Mouse (Mus musculus) Muller cell, postnatal 12 days (primary cell): ENCODE results near the gene Stim2.
A peak's percentile ranks its signal among the peaks of the same experiment; 100 is the strongest.

Experiments
- DNase-seq: peaks from one replicate; pipeline ENCODE4 v3.0.0-alpha.2; 2015; ENCODE audit errors: inconsistent ontology term

The Stim2 gene

GRCm38 (mm10) chr5:53994576-53994975 is 3.7 kb upstream of the Stim2 start:
- no peak for DNase-seq

- DNase-seq = peak; percentile 88
Observed at GRCm38 (mm10) chr5:53995316-53995715, 3.0 kb upstream of the Stim2 start.

- no peak for DNase-seq
Observed at GRCm38 (mm10) chr5:53996822-53997221, 1.5 kb upstream of the Stim2 start.

GRCm38 (mm10) chr5:53998743-53999460 is 603 bp downstream of the Stim2 start:
- peak; percentile 80 for DNase-seq

GRCm38 (mm10) chr5:53999461-53999770 is 1.1 kb downstream of the Stim2 start:
- no peak for DNase-seq

- DNase-seq = no peak
Observed at GRCm38 (mm10) chr5:53999831-54000230, 1.5 kb downstream of the Stim2 start.

GRCm38 (mm10) chr5:54001021-54001420 is 2.7 kb downstream of the Stim2 start:
- DNase-seq = no peak

GRCm38 (mm10) chr5:54005111-54005864 is 7.0 kb downstream of the Stim2 start:
- no peak for DNase-seq

GRCm38 (mm10) chr5:54005865-54006225 is 7.5 kb downstream of the Stim2 start:
- DNase-seq = no peak

- DNase-seq = no peak
Observed at GRCm38 (mm10) chr5:54006845-54007244, 8.5 kb downstream of the Stim2 start.

GRCm38 (mm10) chr5:54007617-54008016 is 9.3 kb downstream of the Stim2 start:
- DNase-seq = no peak

- DNase-seq = no peak
Observed at GRCm38 (mm10) chr5:54013271-54013670, 15.0 kb downstream of the Stim2 start.

GRCm38 (mm10) chr5:54017143-54017542 is 18.8 kb downstream of the Stim2 start:
- DNase-seq = no peak

- DNase-seq = no peak
Observed at GRCm38 (mm10) chr5:54018856-54019255, 20.6 kb downstream of the Stim2 start.

- DNase-seq = no peak
Observed at GRCm38 (mm10) chr5:54019546-54019945, 21.2 kb downstream of the Stim2 start.

- DNase-seq = no peak
Observed at GRCm38 (mm10) chr5:54024610-54025009, 26.3 kb downstream of the Stim2 start.

- no peak for DNase-seq
Observed at GRCm38 (mm10) chr5:54025630-54026029, 27.3 kb downstream of the Stim2 start.

- DNase-seq = no peak
Observed at GRCm38 (mm10) chr5:54033217-54033616, 34.9 kb downstream of the Stim2 start.

- no peak for DNase-seq
Observed at GRCm38 (mm10) chr5:54034680-54035079, 36.4 kb downstream of the Stim2 start.

GRCm38 (mm10) chr5:54038615-54039014 is 40.3 kb downstream of the Stim2 start:
- DNase-seq = no peak

- no peak for DNase-seq
Observed at GRCm38 (mm10) chr5:54040527-54040926, 42.2 kb downstream of the Stim2 start.

GRCm38 (mm10) chr5:54042013-54042412 is 43.7 kb downstream of the Stim2 start:
- no peak for DNase-seq

- no peak for DNase-seq
Observed at GRCm38 (mm10) chr5:54045523-54045922, 47.2 kb downstream of the Stim2 start.
